Comparison of ENCODE assay signal across 7 mouse cellular contexts in the genomic region with DNA sequence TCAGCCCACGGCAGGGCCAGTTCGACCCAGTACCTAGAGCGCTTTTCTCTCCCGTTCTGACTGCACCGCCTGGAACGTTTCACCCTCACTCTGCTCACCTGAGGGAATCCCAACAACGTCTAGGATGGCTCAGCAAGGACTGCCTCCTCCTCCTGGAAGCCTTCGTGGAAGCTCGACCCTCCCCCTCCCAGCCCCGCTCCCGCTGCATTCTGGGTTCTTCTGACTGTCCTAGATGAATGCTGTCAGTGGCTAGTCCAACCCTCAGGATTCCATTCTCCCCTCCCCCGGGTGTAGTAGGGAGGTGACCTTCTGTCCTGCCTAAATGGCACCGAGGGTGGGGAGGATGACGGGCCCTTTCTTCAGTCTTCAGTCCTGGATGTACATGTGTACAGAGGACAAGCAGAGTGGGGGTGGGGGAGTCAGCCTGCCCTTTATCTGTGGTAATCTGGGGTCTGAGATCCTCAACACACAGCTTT. TPM values are rescaled to one million over a fixed set of nuclear protein-coding genes. Genes with fewer than 3 reads are reported as not detected.
DNase-seq lines count a peak whose midpoint lies in the region; ATAC-seq and TF ChIP-seq lines count a peak whose summit lies in the region.

A gene (minus strand): TSS at position 123 of the 476 bp plus-strand sequence.

- peak within 1 kb of the TSS; percentile 97 for H3K27ac ChIP-seq in spleen, adult 2 months (ENCODE audit: insufficient read depth, low read length)
- 0 out of 2 replicates have a peak within 1 kb of the TSS, but pooled peaks have one; percentile 11 for H3K27ac ChIP-seq in bone marrow macrophage, adult 2 months (ENCODE audit: insufficient read depth, low read depth, low read length)
- H3K27ac ChIP-seq in heart, embryonic 13.5 days (replicated peaks): peak within 1 kb of the TSS; percentile 100

- H3K9me3 ChIP-seq in heart, embryonic 13.5 days: no peaks in the 10 kb centered on the region

- H3K9ac ChIP-seq in heart, embryonic 13.5 days: peak within 1 kb of the TSS; percentile 93

- TF ChIP-seq POLR2A in spleen, adult 2 months (IDR thresholded peaks at IDR 0.05; ENCODE audit: low read depth, low read length): no peak
- TF ChIP-seq POLR2A in bone marrow macrophage, adult 2 months (IDR thresholded peaks at IDR 0.05; ENCODE audit: borderline replicate concordance, low read depth, low read length): no peak

- H3K4me3 ChIP-seq in spleen, adult 2 months (ENCODE audit: extremely low read depth, insufficient read depth, insufficient read length): peak within 1 kb of the TSS; percentile 97
- H3K4me3 ChIP-seq in bone marrow macrophage, adult 2 months (ENCODE audit: insufficient read depth, low read length): peak within 1 kb of the TSS; percentile 92
- H3K4me3 ChIP-seq in heart, embryonic 13.5 days: peak within 1 kb of the TSS; percentile 90

- peak within 1 kb of the TSS; percentile 77 for H3K4me2 ChIP-seq in heart, embryonic 13.5 days

- H3K27me3 ChIP-seq in spleen, adult 2 months (ENCODE audit: control insufficient read depth, insufficient read depth, low read length): no peaks in the 10 kb centered on the region
- no peaks in the 10 kb centered on the region for H3K27me3 ChIP-seq in heart, embryonic 13.5 days (replicated peaks)

- intact Hi-C loops in left cerebral cortex, postnatal 36 days (cut with DNase I): no loop called here

- WGBS in spleen, adult 2 months: 57% methylated on average over 14 of the region's 14 CpGs
- WGBS in heart, embryonic 13.5 days: 7% methylated on average over 14 of the region's 14 CpGs

- no peaks in the 10 kb centered on the region for H3K36me3 ChIP-seq in spleen, adult 2 months (ENCODE audit: control insufficient read depth, insufficient read depth, low read length)
- H3K36me3 ChIP-seq in heart, embryonic 13.5 days: no peaks in the 10 kb centered on the region

- no peak for TF ChIP-seq CTCF in spleen, adult 2 months (IDR thresholded peaks at IDR 0.05; ENCODE audit: extremely low read depth, insufficient read depth, insufficient read length, insufficient replicate concordance)
- no peak for TF ChIP-seq CTCF in bone marrow macrophage, adult 2 months (IDR thresholded peaks at IDR 0.05; ENCODE audit: low read depth, low read length)

- no peak for ATAC-seq in heart, embryonic 13.5 days (ENCODE audit: extremely low read depth, insufficient number of reproducible peaks, low FRiP score, low TSS enrichment)

- H3K4me1 ChIP-seq in spleen, adult 2 months (ENCODE audit: control insufficient read depth, insufficient read depth, insufficient read length): peaks cover 14% of the 10 kb centered on the region; the same call in 1 of the 2 replicates
- peaks cover 17% of the 10 kb centered on the region for H3K4me1 ChIP-seq in bone marrow macrophage, adult 2 months (ENCODE audit: control insufficient read depth, insufficient read depth, low read length)
- peaks cover 44% of the 10 kb centered on the region for H3K4me1 ChIP-seq in heart, embryonic 13.5 days

- DNase-seq in spleen, adult 2 months (ENCODE audit: low read depth in 1 of 2, low spot score in 2 of 2): no peak
- no peak for DNase-seq in spleen, adult 18-20 months
- no peak for DNase-seq in left cerebral cortex, postnatal 36 days (ENCODE audit: low spot score in 2 of 2)
- peak; percentile 41 for DNase-seq in naive thymus-derived CD4-positive, alpha-beta T cell, adult 2 months (ENCODE audit: low read depth)
- no peak for DNase-seq in urinary bladder, adult 18-20 months (ENCODE audit: low spot score in 2 of 2)

RNA-seq across cellular contexts. Expression of the gene that starts here (rescaled TPM):
- 50.5 and 78.5 TPM in 2 replicates for polyA plus RNA-seq in spleen, adult 2 months (2012; rRNA removed)
- polyA plus RNA-seq in bone marrow macrophage, adult 2 months (2012; ENCODE audit: insufficient read depth, insufficient read length, missing spikeins): 3.0 and 4.1 TPM in 2 replicates
- polyA plus RNA-seq in heart, embryonic 13.5 days (2015; fragmentation: Nextera tagmentation; extraction: Ambion mirVana): 5.7 and 6.8 TPM in 2 replicates
- 10 to 100 TPM; 12.5 to 19.1 TPM for total RNA-seq in left cerebral cortex, postnatal 36 days (2021)

Comparison
In these comparisons a context has a peak if more than half of its experiments do, and no peak if none do; other contexts are left out.
1. H3K27ac ChIP-seq: peak in every context shown above with its lines; median percentile 100 in heart, embryonic 13.5 days; 97 in spleen, adult 2 months; 11 in bone marrow macrophage, adult 2 months.